Mouse (Mus musculus): ENCODE measurements around the gene Ssxb5. TPM values are rescaled to one million over a fixed set of nuclear protein-coding genes. Genes with fewer than 3 reads are reported as not detected.

Gene Ssxb5
- not detected for total RNA-seq (2023)

DNA sequence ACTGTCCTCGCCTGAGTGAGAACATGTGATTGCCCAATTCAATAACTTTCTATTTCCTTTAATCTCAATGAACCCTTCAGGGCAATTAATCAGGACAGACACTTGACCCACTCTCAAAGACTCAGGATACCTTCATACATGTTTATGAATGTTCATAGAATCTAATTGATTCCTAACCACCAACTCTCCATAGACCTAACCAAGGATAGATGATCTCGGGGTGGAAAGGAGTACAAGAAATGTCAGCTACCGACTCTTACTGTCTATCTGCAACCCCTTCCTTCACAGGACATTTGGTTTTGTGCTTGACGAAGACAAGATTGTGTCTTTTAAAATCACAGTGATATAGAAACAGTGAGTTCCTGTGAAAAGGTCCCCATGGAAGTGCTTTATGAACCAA lies at the start of gene Ssxb5:
TSS of gene Ssxb5 (plus strand) at position 301 of the 400 bp plus-strand sequence.

GRCm38 (mm10) chrX:8843694-8844093 lies 40.2 kb downstream of the Ssxb5 start, which contains the start of gene Gm6592:
Gm6592 (plus strand) TSS chrX:8843994.

Other genes starting within 250 kb of the Ssxb5 start
- gene Ssxb3, start 211.9 kb upstream of the Ssxb5 start, total RNA-seq (2023), result not detected
- gene Ssxb8, start 112.8 kb upstream of the Ssxb5 start, total RNA-seq (2023), result not detected
- gene Ssx9, start 55.3 kb upstream of the Ssxb5 start, total RNA-seq (2023), result not detected
- gene Gm6592, start 40.3 kb downstream of the Ssxb5 start, total RNA-seq (2023), result not detected
- not detected for gene Gm5751, start 70.6 kb downstream of the Ssxb5 start, total RNA-seq (2023)
- gene B630019K06Rik, start 88.7 kb downstream of the Ssxb5 start, total RNA-seq (2023), result 2.2 TPM
- gene Fthl17b, start 159.3 kb downstream of the Ssxb5 start, total RNA-seq (2023), result not detected
- gene Fthl17c, start 172.9 kb downstream of the Ssxb5 start, total RNA-seq (2023), result not detected
- not detected for gene Fthl17d, start 183.1 kb downstream of the Ssxb5 start, total RNA-seq (2023)
- not detected for gene Fthl17e, start 229.8 kb downstream of the Ssxb5 start, total RNA-seq (2023)